Mouse (Mus musculus) spleen, adult 12 weeks (tissue): Measurements from ENCODE around the gene Usp43.

Experiments used
- DNase-seq: peaks from one replicate; pipeline ENCODE4 v3.0.0; 2022; ENCODE audit warnings: low spot score

Usp43 gene

GRCm38 (mm10) chr11:67806832-67807597 lies 114.9 kb downstream of the Usp43 start:
- DNase-seq, result no peak

DNA sequence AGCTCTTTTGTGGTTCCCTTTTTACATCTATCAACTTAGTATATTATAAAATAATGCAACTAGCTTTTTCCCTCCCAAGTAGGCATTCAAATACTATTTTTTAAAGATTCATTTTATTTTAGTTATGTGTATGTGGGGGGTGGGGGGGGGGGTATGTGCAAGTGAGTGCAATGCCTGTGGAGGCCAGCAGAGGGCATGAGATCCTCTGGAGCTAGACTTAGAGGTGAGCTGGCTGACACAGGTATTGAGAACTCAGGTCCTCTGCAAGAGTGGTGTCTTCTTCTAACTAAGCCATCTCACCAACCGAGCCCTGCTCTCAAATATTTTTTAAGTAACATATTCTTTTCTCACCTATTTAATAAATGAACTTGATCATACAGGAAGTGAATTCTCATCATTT lies 116.4 kb downstream of the Usp43 start:
- DNase-seq, result no peak
